Mouse (Mus musculus) 416B (cell line): ENCODE measurements at regions not wholly inside any gene's neighbourhood (a gene's known extent, or its start where the extent isn't known, plus 50 kb on each side); places are given as distances from the start of the nearest gene placed in this dataset.

Experiments
- DNase-seq: peaks from one replicate; pipeline ENCODE4 v3.0.0; 2011; ENCODE audit warnings: low read depth

DNA sequence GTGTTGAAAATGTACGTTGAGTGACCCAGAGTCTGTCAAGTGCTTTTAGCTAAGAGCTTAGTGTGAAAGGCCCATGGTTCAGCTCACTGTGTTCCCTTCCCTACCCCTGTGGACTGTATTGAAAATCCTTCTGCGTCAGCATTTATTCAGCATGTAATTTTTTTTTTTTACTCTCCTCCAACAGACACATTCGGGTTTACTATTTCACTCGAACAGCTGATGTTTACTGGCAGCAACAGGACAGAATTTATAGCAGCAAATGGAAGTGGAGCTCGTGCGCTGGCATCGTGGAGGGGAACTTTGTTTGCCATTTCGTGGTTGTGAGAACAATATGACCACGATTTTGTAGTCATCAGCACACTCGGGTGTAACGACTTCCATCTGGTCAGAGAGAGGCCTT, 105.0 kb upstream of the Rnaseh2b start:
- no peak for DNase-seq

DNA sequence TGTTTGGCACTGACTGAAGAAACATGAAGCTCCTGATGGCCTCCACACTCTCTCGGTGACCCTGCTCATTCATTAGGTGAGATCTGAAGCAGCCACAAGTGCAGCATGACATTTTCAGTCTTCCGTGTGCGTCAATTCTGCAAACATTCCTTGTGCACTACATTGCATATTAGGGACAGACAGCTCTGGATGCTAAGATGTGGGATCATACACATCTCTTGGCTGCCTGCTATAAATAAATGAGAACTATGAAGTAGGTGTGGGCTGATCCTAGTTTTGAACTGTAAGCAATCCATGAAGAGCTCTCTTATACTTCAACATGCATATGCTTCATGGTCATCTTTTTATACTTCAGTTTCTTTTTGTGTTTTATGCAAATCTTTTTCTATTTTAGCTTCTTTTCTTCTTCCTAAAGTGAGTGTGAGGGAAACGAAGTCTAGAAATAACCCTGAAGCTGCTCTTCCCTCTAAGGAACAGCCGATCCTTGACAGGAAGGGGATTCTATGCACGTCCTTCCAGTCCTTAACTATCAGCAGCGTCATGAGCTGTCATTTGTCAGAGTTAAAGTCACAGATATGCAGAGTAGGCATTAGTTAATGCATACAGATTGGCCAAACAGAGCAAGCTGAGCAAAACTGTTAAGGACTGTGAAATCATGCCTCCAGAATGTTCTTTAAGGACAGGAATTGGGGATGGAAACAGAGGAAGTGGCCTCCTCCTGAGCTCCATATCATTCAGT, 104.1 kb upstream of the Rnaseh2b start:
- no peak for DNase-seq

DNA sequence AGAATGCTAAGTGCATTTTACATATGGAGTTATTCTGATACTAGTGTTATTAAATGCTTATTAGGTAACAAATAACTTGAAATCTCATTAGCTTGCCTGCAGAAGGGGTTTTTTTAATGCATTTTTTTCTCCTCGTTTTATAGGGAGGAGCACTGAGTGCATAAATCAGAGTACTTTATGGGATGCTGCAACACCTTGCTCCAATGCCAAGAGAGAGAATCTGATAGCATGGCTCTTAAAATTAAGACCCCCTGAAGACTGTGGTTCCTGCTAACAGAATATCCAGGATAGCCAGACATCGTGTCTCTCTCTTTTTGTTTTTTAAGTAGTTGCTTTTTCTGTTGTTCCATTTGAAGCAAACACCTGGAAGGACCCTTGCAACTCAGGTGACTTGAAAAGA, 100.8 kb upstream of the Rnaseh2b start:
- DNase-seq: no peak

DNA sequence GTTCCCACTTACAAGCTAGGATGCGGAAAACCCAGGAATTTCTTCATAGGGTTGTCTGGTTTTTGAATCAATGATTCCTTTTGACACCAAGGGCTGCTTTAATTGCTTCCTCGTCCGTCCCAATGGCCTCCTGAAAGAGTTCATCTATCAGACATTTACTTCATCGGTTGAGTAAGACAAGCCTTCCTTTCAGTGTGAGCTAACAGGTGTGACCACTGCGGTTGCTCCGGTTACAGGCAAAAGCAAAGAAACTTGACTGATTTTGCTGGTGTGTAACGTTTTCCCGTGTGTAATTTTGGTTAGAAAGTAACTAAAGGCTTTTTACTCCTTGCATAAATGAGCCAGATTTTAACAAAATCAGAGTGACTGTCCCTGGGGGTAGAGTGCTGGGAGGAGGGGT, 99.6 kb upstream of the Rnaseh2b start:
- DNase-seq: no peak

DNA sequence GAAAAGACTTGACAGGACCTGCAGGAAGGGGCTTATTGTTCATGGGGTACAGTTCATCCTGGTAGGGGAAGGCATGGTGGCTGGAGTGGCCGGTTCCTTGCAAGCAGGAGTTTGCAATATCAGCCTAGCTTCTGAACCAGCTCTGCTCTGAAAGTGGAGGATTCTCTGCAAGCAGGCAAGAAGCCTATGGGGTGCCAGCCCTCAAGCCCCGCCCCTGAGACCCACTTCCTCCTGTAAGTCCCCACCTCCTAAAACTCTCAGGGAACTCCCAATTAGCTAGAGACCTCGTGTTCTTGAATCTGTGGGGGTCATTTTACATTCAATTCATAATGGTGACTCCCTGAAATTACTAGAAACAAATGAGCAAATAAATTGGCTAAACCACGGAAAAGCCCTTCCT, 99.0 kb upstream of the Rnaseh2b start:
- DNase-seq: no peak

DNA sequence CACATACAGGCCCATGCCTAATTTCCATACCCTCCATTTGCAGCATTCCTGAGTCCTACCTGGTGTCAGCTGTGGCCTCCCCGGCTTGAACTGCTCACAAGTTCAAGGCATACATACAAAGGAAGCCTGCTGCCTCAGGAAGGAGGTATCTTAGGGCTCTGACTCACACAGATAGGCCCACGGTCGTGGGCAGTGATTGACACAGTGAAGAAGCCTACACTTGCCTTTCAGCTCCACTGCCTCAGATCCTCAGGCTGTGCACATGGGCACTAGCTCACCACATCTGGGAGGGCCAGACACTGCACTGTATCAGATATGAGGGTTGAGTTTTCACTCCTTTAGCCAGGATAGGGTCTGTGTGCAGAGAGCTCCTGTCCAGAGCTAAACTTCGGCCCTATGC, 95.6 kb upstream of the Rnaseh2b start:
- DNase-seq: no peak

DNA sequence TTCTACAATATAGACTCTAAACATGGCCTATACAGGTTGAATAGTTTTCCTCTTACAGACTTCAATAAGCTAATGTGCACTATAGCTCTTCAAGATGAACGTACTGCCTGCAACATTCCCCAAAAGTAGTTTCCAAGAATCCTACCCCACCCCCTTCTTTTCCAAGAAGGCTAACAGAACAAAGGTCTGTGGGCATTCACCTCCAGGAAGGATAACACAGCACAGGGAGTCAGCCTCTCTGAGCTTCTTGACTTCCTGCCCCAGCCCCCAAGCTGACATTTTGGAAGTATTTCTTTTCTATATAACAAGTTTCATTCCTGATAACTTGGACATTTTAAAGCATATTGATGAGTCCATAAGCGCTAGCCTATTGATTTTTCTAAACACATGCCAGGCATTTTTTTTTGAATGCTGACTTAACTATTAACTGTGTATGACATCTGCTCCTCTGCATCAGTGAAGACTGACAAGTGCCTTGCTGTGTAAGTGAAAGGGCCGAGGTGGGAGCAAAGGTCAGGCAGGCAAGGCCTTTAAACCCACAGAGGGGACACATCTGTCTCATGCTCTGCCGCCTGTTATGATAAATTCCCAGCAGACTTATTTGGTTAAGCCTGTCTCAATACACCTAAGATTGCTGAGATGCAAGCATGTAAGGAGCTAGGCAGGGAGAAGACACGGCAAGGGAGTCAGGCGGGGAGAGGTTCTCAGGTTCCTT, 93.8 kb upstream of the Rnaseh2b start:
- DNase-seq: no peak

DNA sequence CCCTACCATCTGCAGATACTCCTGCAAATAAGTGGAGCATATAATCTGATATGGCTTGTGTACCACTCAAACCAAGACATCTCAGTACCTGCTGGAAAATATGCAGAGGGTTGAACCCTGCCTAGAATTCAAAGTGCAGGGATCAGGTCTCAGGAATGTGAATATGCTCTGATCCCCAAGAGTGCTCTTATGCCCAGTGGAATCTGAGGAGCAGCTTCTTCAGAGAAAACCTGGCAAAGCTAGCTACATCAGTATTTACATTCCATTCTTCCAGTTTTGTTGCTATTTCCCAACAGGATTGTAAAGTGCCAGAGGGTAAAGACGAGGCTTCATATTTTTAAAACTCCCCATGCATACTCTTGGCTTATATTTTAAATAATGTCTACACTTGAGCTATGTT, 77.3 kb upstream of the Rnaseh2b start:
- no peak for DNase-seq

DNA sequence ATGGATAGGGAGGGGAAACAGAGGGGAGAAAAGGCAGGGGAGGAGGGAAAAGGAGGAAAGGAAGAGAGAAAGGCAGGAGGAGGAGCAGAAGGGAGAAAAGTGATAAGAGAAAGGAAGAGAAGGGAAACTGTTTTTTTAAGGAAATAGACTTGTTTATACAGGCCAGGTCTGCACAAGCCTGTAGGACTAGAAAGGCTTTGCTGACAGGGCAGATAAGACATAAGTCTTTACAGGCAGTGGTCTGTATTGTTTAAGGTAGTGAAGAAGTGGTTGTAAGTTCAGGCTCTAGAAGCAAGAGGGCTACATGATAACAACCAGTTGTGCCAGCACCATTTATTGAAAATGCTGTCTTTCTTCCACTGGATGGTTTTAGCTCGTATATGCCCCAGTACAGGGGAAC, 75.4 kb upstream of the Rnaseh2b start:
- no peak for DNase-seq

DNA sequence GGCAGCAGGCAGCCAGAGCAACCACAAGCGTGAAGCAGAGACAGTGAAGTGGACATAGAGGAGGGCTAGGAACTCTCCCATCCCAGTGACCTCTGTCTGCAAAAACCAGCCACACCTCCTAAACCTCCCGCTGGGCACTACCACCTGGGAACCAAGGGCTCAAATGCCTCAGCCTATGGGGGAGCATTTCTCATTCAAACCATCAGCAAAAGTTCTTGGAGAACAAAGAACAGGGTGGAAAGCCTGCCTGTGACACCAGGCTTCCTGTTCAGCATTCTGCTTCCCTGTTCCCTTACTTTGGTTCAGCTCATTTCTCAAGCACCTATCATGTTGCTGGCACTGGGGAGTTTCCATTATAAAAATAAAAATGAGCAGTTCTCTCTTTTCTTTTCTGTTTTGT, 74.4 kb upstream of the Rnaseh2b start:
- no peak for DNase-seq

DNA sequence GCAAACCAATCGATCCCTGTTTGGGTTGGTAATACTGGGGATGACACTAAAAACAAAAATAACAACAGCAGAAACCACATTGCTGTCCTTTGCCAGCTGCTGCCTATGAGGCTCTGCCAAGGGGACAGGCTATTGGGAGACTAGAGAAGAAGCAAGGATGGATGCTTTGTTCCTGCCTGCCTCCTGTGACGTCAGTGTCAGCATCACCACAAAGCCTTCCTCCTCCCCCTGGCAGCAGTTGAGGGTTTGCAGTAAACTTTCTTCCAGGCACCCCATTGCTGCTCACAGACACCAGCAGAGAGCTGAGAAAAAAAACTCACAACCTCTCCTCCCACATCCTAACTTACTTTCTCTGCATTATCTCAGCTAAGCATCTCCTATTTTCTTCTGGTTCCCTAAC, 73.7 kb upstream of the Rnaseh2b start:
- DNase-seq: no peak

DNA sequence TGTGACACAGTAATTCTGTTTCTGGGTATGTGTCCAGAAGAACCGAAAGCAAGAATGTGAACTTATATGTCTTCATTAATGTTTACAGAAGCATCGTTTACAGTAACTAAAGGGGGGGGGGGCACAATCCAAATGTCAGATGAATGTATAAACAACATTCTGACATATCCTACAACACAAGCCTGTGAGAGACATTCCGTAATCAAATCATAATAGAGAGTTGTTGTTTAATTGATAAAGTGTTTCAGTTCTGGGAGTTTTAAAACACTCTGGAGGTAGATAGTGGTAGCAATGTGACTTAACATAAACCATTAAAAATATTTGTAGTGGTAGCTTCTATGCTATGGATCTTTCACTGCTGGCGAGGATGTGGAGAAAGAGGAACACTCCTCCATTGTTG, 71.6 kb upstream of the Rnaseh2b start:
- no peak for DNase-seq
